Mouse (Mus musculus): ENCODE measurements at regions not wholly inside any gene's neighbourhood (a gene's known extent, or its start where the extent isn't known, plus 50 kb on each side); places are given as distances from the start of the nearest gene placed in this dataset.

GRCm38 (mm10) chr3:143806940-143807339, 398.1 kb downstream of the Lmo4 start:
- in situ Hi-C loops (cut with MboI, MseI): no loop called here

- in situ Hi-C loops (cut with MboI, MseI): no loop called here
Observed at GRCm38 (mm10) chr3:143797850-143798249, 407.2 kb downstream of the Lmo4 start.

- in situ Hi-C loops (cut with MboI, MseI): no loop called here
Observed at GRCm38 (mm10) chr3:143790905-143791304, 414.1 kb downstream of the Lmo4 start.

GRCm38 (mm10) chr3:143789932-143790570, 415.0 kb downstream of the Lmo4 start:
- in situ Hi-C loops (cut with MboI, MseI): no loop called here

- in situ Hi-C loops (cut with MboI, MseI): no loop called here
Observed at GRCm38 (mm10) chr3:143786889-143787288, 418.1 kb downstream of the Lmo4 start.

- in situ Hi-C loops (cut with MboI, MseI): no loop called here
Observed at GRCm38 (mm10) chr3:143784353-143784791, 420.6 kb downstream of the Lmo4 start.

GRCm38 (mm10) chr3:143778161-143778560, 426.9 kb downstream of the Lmo4 start:
- in situ Hi-C loops (cut with MboI, MseI): no loop called here

- in situ Hi-C loops (cut with MboI, MseI): no loop called here
Observed at GRCm38 (mm10) chr3:143759337-143759736, 445.7 kb downstream of the Lmo4 start.

GRCm38 (mm10) chr3:143753197-143753596, 451.8 kb downstream of the Lmo4 start:
- in situ Hi-C loops (cut with MboI, MseI): no loop called here

GRCm38 (mm10) chr3:143752660-143753059, 452.4 kb downstream of the Lmo4 start:
- in situ Hi-C loops (cut with MboI, MseI): no loop called here

- in situ Hi-C loops (cut with MboI, MseI): no loop called here
Observed at GRCm38 (mm10) chr3:143750128-143750527, 454.9 kb downstream of the Lmo4 start.

- in situ Hi-C loops (cut with MboI, MseI): no loop called here
Observed at GRCm38 (mm10) chr3:143743649-143744048, 461.4 kb downstream of the Lmo4 start.

GRCm38 (mm10) chr3:143742786-143743571, 462.0 kb downstream of the Lmo4 start:
- in situ Hi-C loops (cut with MboI, MseI): no loop called here

- in situ Hi-C loops (cut with MboI, MseI): no loop called here
Observed at GRCm38 (mm10) chr3:143738676-143739075, 466.3 kb downstream of the Lmo4 start.

- in situ Hi-C loops (cut with MboI, MseI): no loop called here
Observed at GRCm38 (mm10) chr3:143737844-143738243, 467.2 kb downstream of the Lmo4 start.

GRCm38 (mm10) chr3:143736651-143737398, 468.2 kb downstream of the Lmo4 start:
- in situ Hi-C loops (cut with MboI, MseI): no loop called here

- in situ Hi-C loops (cut with MboI, MseI): no loop called here
Observed at GRCm38 (mm10) chr3:143734791-143735190, 470.2 kb downstream of the Lmo4 start.

GRCm38 (mm10) chr3:143732966-143733725, 471.9 kb downstream of the Lmo4 start:
- in situ Hi-C loops (cut with MboI, MseI): no loop called here

GRCm38 (mm10) chr3:143729473-143730076, 475.4 kb downstream of the Lmo4 start:
- in situ Hi-C loops (cut with MboI, MseI): no loop called here

- in situ Hi-C loops (cut with MboI, MseI): no loop called here
Observed at GRCm38 (mm10) chr3:143722571-143722970, 482.4 kb downstream of the Lmo4 start.

GRCm38 (mm10) chr3:143722082-143722481, 482.9 kb downstream of the Lmo4 start:
- in situ Hi-C loops (cut with MboI, MseI): no loop called here
